Comparison of ENCODE assay signal across 8 mouse cellular contexts in genomic region chr7:109792759-109793158, GRCm38 (mm10). TPM values are rescaled to one million over a fixed set of nuclear protein-coding genes. Genes with fewer than 3 reads are reported as not detected.
A peak's percentile ranks its signal among the peaks of the same experiment; 100 is the strongest.
DNase-seq lines count a peak whose midpoint lies in the region; ATAC-seq lines count a peak whose summit lies in the region.

No protein-coding gene starts in this region.

- no peak for ATAC-seq in forebrain, embryonic 13.5 days
- 0 out of 2 replicates have a peak, but pooled peaks have one; percentile 45 for ATAC-seq in intestine, embryonic 15.5 days
- ATAC-seq in liver, embryonic 13.5 days (ENCODE audit: low read depth), result 0 out of 2 replicates have a peak, but pooled peaks have one; percentile 29

- H3K4me3 ChIP-seq in forebrain, embryonic 10.5 days, result no peak overlapping the region
- no peak overlapping the region for H3K4me3 ChIP-seq in forebrain, embryonic 13.5 days
- no peak overlapping the region for H3K4me3 ChIP-seq in intestine, embryonic 15.5 days (replicated peaks)
- H3K4me3 ChIP-seq in liver, embryonic 13.5 days (replicated peaks), result no peak overlapping the region

- no peak overlapping the region for H3K9ac ChIP-seq in forebrain, embryonic 13.5 days
- no peak overlapping the region for H3K9ac ChIP-seq in intestine, embryonic 15.5 days
- H3K9ac ChIP-seq in liver, embryonic 13.5 days, result no peak overlapping the region

- peaks cover 15% of the 10 kb centered on the region; the same call in 1 of the 2 replicates for H3K27me3 ChIP-seq in forebrain, embryonic 10.5 days (ENCODE audit: poor library complexity, severe bottlenecking)
- H3K27me3 ChIP-seq in forebrain, embryonic 13.5 days, result 0 out of 2 replicates have a peak, but pooled peaks cover 10% of the 10 kb centered on the region
- no peaks in the 10 kb centered on the region for H3K27me3 ChIP-seq in intestine, embryonic 15.5 days (replicated peaks)
- no peaks in the 10 kb centered on the region for H3K27me3 ChIP-seq in liver, embryonic 13.5 days

- peak; percentile 42 for DNase-seq in forebrain, embryonic 10.5 days (ENCODE audit: extremely low spot score, low spot score)
- DNase-seq in 3T3-L1 (ENCODE audit: low read depth, low spot score), result peak; percentile 65
- DNase-seq in adrenal gland, postnatal 10 days, result peak; percentile 70
- peak; percentile 75 for DNase-seq in embryo, embryonic 11 days
- DNase-seq in liver, embryonic 13.5 days, result peak; percentile 24
- DNase-seq in skeletal muscle tissue, adult 2 months (ENCODE audit: low read depth, low spot score), result peak; percentile 27

- H3K36me3 ChIP-seq in forebrain, embryonic 10.5 days (replicated peaks), result no peaks in the 10 kb centered on the region
- H3K36me3 ChIP-seq in forebrain, embryonic 13.5 days (ENCODE audit: poor library complexity, severe bottlenecking), result no peaks in the 10 kb centered on the region
- H3K36me3 ChIP-seq in intestine, embryonic 15.5 days, result no peaks in the 10 kb centered on the region
- no peaks in the 10 kb centered on the region for H3K36me3 ChIP-seq in liver, embryonic 13.5 days

- H3K9me3 ChIP-seq in forebrain, embryonic 10.5 days, result no peaks in the 10 kb centered on the region
- H3K9me3 ChIP-seq in forebrain, embryonic 13.5 days (replicated peaks), result no peaks in the 10 kb centered on the region
- no peaks in the 10 kb centered on the region for H3K9me3 ChIP-seq in intestine, embryonic 15.5 days
- H3K9me3 ChIP-seq in liver, embryonic 13.5 days (replicated peaks), result no peaks in the 10 kb centered on the region

- WGBS in forebrain, embryonic 10.5 days, result 73% methylated on average over 2 of the region's 2 CpGs
- 75% methylated on average over 2 of the region's 2 CpGs for whole genome bisulfite sequencing in forebrain, embryonic 13.5 days
- 79% methylated on average over 2 of the region's 2 CpGs for WGBS in intestine, embryonic 15.5 days
- WGBS in liver, embryonic 13.5 days (ENCODE audit: insufficient replicate concordance), result 57% methylated on average over 2 of the region's 2 CpGs

- no peak overlapping the region for H3K27ac ChIP-seq in forebrain, embryonic 10.5 days
- no peak overlapping the region for H3K27ac ChIP-seq in forebrain, embryonic 13.5 days
- H3K27ac ChIP-seq in intestine, embryonic 15.5 days, result no peak overlapping the region
- no peak overlapping the region for H3K27ac ChIP-seq in liver, embryonic 13.5 days

- no peak overlapping the region for H3K4me2 ChIP-seq in forebrain, embryonic 13.5 days
- no peak overlapping the region for H3K4me2 ChIP-seq in intestine, embryonic 15.5 days (replicated peaks)
- no peak overlapping the region for H3K4me2 ChIP-seq in liver, embryonic 13.5 days

- H3K4me1 ChIP-seq in forebrain, embryonic 10.5 days, result no peaks in the 10 kb centered on the region
- no peaks in the 10 kb centered on the region for H3K4me1 ChIP-seq in forebrain, embryonic 13.5 days
- no peaks in the 10 kb centered on the region for H3K4me1 ChIP-seq in intestine, embryonic 15.5 days (replicated peaks)
- peaks cover 9% of the 10 kb centered on the region; the same call in 1 of the 2 replicates for H3K4me1 ChIP-seq in liver, embryonic 13.5 days (replicated peaks)

RNA-seq across cellular contexts. Expression of gene Nrip3, which starts 10.9 kb away (rescaled TPM):
- polyA plus RNA-seq in forebrain, embryonic 10.5 days (2016; fragmentation: Nextera tagmentation; extraction: Ambion mirVana), result 0.56 and 0.87 TPM in 2 replicates
- 2.7 TPM in 2 replicates for polyA plus RNA-seq in forebrain, embryonic 13.5 days (2015; fragmentation: Nextera tagmentation; extraction: Ambion mirVana)
- 1 to 10 TPM; 1.2 to 1.4 TPM for total RNA-seq in adrenal gland, postnatal 10 days (2021)
- polyA plus RNA-seq in intestine, embryonic 15.5 days (2015; fragmentation: Nextera tagmentation; extraction: Ambion mirVana), result 0.33 and 0.36 TPM in 2 replicates
- polyA plus RNA-seq in liver, embryonic 13.5 days (2015; fragmentation: Nextera tagmentation; extraction: Ambion mirVana), result 0.44 and 0.67 TPM in 2 replicates

RNA-seq across cellular contexts. Expression of gene Tmem9b, which starts 40.1 kb away (rescaled TPM):
- polyA plus RNA-seq in forebrain, embryonic 10.5 days (2016; fragmentation: Nextera tagmentation; extraction: Ambion mirVana), result 31.1 and 34.5 TPM in 2 replicates
- polyA plus RNA-seq in forebrain, embryonic 13.5 days (2015; fragmentation: Nextera tagmentation; extraction: Ambion mirVana), result 62.8 and 67.0 TPM in 2 replicates
- 10 to 100 TPM; 36.3 to 36.7 TPM for total RNA-seq in adrenal gland, postnatal 10 days (2021)
- polyA plus RNA-seq in intestine, embryonic 15.5 days (2015; fragmentation: Nextera tagmentation; extraction: Ambion mirVana), result 64.4 and 65.2 TPM in 2 replicates
- polyA plus RNA-seq in liver, embryonic 13.5 days (2015; fragmentation: Nextera tagmentation; extraction: Ambion mirVana), result 40.8 and 42.6 TPM in 2 replicates

Comparison
In these comparisons a context has a peak if more than half of its experiments do, and no peak if none do; other contexts are left out.
1. DNase-seq: peak in every context shown above with its lines; median percentile 75 in embryo, embryonic 11 days; 70 in adrenal gland, postnatal 10 days; 65 in 3T3-L1; 42 in forebrain, embryonic 10.5 days; 27 in skeletal muscle tissue, adult 2 months; 24 in liver, embryonic 13.5 days.